Mouse (Mus musculus) spleen, postnatal 36 days (tissue): ENCODE measurements around the gene Hps1.
"Not testable (repeated sequence)": the region's sequence is repeated elsewhere in the genome, so short reads cannot be mapped to it uniquely, and the experiment has no call there.

ENCODE experiments used
- DNase-seq, 2 experiments: peaks; one replicate each; pipeline ENCODE4 v3.0.0; 2022; ENCODE audit warnings: low spot score in 2 of 2, mixed read lengths in 1 of 2

Gene Hps1

GRCm38 (mm10) chr19:42779531-42780155, at the start of gene Hps1:
Hps1 (minus strand) TSS chr19:42779978.
- peak; percentile 86 to 88 for DNase-seq

DNA sequence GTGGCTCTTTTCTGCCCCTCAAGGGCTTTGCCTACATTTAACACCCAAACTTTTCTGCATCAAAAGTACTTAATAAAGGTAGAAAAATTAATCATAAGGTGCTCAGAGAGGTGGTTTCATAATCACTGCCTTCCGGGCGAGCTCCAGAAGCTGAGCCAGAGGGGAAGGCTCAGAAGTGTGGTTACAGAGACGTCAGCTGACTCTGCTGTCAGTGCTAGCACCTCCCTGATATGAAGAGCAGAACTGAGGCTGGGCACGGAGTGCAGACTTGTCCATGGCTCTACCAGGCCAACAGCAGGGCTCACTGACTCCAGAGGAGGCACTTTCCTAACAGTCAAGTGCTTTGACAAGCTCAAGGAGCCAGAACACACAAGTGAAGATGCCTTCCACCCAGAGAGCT, 49.4 kb upstream of the Hps1 start:
- no peak for DNase-seq

DNA sequence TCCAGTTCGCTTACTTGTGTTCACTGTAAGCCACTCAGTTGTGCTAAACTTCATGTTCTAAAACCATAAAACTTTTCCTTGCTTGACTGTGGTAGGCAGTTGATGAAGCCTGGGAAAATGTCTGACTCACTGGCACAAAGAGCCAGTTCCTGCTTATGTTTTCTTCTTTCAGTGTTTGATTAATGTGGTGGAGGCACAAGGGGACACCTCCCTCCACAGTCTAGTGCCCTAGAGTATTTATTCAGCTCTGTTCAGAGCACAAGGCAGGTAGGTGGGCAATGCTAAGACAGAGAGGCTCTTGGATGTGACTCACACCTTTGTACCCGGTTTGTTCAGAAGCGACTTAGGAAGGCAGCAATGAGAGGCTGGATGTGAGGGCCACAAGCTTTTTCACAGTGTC, 48.1 kb upstream of the Hps1 start:
- DNase-seq = no peak

DNA sequence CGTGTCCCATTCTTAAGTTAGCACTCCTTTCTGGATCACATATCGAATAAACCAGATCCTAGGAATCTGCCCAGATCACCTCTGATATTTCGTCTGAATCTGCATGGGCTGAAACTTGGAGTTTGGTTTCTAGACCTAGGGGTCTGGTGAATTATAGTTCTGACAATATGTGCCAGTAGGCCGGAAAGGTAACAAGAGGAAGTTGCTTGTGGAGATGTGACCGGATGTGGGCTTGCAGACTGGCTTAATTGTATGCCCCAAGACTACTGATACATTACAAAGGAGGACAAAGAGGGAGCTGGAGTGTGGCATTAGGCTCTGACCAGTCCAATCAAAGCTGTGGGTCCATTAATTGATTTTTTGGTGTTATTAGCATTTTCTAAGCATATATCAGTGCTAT, 40.3 kb upstream of the Hps1 start:
- DNase-seq = no peak

DNA sequence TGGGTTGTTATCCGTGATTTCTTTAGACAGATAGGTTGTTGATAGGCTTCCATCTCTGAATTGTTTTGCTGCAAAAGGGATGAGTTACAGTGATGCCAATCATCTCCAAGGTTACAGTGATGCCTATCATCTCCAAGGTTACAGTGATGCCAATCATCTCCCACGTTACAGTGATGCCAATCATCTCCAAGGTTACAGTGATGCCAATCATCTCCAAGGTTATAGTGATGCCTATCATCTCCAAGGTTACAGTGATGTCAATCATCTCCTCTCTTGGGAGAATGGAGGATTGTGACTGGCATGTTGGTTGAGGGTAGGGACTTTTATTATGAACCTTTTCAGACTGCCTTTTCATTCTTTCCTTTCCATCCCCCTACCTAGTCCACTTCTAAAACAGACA, 38.0 kb upstream of the Hps1 start:
- no peak for DNase-seq

GRCm38 (mm10) chr19:42816261-42816660, 36.5 kb upstream of the Hps1 start:
- DNase-seq = no peak

DNA sequence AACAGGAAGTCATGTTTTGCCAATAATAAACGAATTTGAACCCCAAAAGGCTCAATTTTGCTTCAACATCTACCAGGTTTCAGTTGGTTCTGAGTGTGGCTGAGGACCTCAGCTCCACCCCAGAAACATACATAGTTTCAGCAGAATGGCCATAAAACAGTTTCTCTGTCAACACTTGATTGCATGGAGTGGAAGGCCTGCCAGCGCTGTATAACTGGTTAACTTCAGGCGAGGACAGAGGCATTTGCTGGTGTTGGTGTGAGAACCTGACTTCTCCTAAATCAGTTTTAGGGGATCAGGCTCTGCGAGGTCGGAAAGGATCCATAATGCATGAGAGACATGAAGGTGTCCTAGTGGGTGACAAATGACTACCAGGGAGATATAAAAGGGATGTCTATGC, 30.4 kb upstream of the Hps1 start:
- DNase-seq = no peak

GRCm38 (mm10) chr19:42809491-42809890, 29.7 kb upstream of the Hps1 start:
- DNase-seq = no peak

- no peak for DNase-seq
Observed at GRCm38 (mm10) chr19:42797866-42798265, 18.1 kb upstream of the Hps1 start.

- DNase-seq = no peak
Observed at GRCm38 (mm10) chr19:42795801-42796200, 16.0 kb upstream of the Hps1 start.

- DNase-seq = peak; percentile 62 to 66
Observed at GRCm38 (mm10) chr19:42794914-42795613, 15.3 kb upstream of the Hps1 start.

- DNase-seq = no peak
Observed at GRCm38 (mm10) chr19:42788311-42788710, 8.5 kb upstream of the Hps1 start.

DNA sequence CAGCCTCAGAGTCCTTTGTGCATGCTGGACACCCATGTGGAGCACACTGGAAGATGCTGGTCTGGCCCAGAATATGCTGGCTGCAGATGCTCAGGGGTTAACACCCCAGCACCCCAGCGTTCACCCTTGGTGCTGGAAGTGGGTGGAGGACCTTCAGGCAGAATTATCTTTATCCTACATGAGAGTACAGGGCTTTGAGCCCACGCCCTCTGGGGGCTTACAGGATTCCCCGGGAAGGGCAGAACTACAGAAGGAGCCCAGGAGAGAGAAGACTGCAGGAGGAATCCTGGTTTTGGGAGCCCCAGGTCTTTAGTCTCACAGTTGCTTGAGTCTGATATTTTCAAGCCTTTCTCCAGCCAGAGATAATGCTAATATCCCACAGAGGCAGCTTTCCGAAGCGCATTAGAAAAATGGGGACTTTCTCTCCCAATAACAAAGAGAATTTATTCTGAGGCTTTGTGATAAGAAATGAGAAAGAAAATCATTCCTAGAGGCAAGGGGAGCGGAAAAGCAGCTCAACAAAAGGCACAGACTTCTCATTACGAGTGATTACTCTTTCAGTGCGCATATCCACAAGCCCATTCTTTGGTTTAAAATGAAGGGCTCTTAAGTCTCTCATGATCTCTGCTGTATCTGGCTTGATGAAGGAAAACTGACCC, 5.9 kb upstream of the Hps1 start:
- DNase-seq = no peak

DNA sequence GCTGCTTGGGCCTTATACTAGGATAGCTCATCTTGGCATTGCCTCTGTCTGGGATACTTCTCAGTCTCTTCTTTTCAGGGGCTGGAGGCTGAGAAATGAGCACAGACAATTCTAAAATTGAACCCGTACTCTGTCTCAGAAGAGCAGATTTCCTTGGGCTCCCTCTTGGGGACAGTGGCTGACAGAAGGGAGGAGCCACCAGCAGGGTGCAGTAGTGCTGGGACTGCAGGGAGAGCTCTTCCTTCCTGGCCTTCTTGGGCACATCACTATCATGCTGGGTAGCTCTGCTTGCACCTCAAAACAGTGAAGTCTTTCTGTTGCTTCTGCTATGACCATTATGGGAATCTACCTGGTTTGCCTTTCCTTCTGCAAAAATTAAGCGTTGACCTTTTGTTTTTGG, 5.4 kb upstream of the Hps1 start:
- DNase-seq = no peak

DNA sequence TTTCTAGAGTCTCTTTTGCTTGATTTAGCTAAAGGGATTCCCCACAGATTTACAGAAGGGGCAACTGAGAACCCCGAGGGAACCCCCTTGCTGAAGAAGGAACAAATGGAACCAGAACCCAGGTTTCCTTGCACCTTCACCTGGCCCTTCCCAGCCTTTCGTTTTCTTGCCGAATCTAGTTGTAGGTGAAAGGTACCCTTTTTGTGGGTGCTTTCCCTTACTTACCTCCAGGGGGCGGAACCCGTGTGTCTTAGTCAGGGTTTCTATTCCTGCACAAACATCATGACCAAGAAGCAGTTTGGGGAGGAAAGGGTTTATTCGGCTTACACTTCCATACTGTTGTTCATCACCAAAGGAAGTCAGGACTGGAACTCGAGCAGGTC, 369 bp upstream of the Hps1 start:
- not testable (repeated sequence) for DNase-seq

GRCm38 (mm10) chr19:42777801-42778200, 2.0 kb downstream of the Hps1 start:
- peak in 1 of 2 experiments; percentile 20 for DNase-seq

- DNase-seq = peak in 1 of 2 experiments; percentile 23
Observed at GRCm38 (mm10) chr19:42776813-42777212, 3.0 kb downstream of the Hps1 start.

DNA sequence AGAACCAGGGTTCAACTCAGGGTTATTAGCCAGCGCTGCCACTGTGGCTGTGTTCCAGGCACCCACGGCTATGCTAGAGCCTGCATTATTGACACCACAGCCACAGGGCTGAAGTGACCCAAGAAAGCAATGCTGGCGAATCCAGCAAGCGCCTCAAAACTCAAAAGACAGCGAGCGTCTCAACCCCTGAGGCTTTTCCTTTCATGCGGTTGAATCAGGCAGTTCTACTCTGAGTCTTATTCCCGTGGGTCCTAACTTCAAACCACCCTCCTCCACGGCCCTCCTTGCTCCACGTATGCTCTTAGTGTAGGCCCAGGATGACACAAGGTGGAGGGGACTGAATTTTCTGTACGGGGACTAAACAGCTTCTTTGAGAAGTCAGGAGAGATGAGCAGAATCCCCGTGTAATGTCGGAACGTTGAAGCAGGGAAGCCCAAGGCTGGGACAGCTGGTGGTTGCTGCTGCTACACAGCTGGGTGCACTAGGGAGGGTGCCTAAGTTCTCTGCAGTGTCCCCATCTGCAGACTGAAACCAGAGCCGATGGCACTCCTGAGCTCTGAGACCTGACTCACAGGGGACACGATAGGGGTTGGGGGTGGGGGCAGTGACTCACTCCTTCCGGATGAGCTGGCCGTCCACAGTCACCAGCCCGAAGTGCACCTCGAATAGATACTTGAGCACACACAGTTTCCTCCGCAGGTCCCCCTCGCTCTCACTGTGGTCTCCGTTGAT, 9.5 kb downstream of the Hps1 start:
- no peak for DNase-seq

GRCm38 (mm10) chr19:42769648-42770047, 10.1 kb downstream of the Hps1 start:
- no peak for DNase-seq

- DNase-seq = no peak
Observed at GRCm38 (mm10) chr19:42767361-42767760, 12.4 kb downstream of the Hps1 start.

- DNase-seq = no peak
Observed at GRCm38 (mm10) chr19:42764398-42764797, 15.4 kb downstream of the Hps1 start.

- no peak for DNase-seq
Observed at GRCm38 (mm10) chr19:42756671-42757070, 23.1 kb downstream of the Hps1 start.
